Mouse (Mus musculus) gastrocnemius, postnatal 10 days (tissue): ENCODE measurements at regions not wholly inside any gene's neighbourhood (a gene's known extent, or its start where the extent isn't known, plus 50 kb on each side); places are given as distances from the start of the nearest gene placed in this dataset.

ENCODE experiments used
- DNase-seq: peaks from one replicate; pipeline ENCODE4 v3.0.0; 2021; ENCODE audit warnings: mixed read lengths

- peak; percentile 19 for DNase-seq
Observed at GRCm38 (mm10) chr1:174999265-175000200, 77.9 kb upstream of the Grem2 start.

- DNase-seq = no peak
Observed at GRCm38 (mm10) chr1:174992520-174992919, 70.9 kb upstream of the Grem2 start.

- no peak for DNase-seq
Observed at GRCm38 (mm10) chr1:174988590-174988989, 67.0 kb upstream of the Grem2 start.

- no peak for DNase-seq
Observed at GRCm38 (mm10) chr1:174971895-174972294, 50.3 kb upstream of the Grem2 start.
